Mouse (Mus musculus): ENCODE measurements around the gene Prss48. TPM values are rescaled to one million over a fixed set of nuclear protein-coding genes. Genes with fewer than 3 reads are reported as not detected.

Prss48 gene
- not detected in 2 replicates for total RNA-seq (2021)
- long read RNA-seq = 0 reads

DNA sequence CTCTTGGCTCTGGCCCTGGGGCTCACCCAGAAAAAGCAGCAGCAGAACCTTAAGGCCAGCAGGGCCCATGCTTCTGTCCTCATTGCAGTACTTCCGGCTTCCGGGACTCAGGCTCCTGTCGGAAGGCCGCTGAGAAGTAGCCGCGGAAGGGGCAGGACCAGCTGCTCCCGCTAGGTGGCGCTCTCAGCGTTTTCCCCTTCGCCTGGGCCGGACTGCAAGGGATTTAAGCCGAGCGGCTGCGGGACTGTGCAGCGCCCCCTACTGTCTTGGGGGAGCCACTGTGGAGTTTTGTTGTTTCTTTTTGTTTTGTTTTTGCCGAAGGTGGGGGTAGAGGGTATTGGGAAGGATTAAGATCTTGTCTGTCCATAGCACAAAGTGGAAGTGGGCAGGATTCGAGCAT is at the start of gene Prss48:
Gene Prss48 (minus strand): TSS at position 69 of the 400 bp plus-strand sequence.
- DNase-seq = peak; percentile 9

DNA sequence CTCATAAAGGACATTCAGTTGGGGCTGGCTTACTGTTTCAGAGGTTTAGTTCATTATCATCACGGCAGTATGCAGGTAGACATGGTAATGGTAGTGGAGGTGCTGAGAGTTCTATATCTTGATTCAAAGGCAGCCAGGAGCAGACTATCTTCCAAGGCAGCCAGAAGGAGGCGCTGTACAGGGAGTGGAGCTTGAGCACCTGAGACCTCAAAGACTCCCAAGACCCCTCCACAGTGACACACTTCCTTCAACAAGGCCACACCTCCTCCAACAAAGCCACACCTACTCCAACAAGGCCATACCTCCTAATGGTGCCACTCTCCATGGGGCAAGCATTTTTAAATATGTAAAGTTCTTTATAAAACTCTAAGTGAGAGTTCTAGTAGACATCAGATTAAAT is 46.8 kb upstream of the Prss48 start:
- DNase-seq = no peak

DNA sequence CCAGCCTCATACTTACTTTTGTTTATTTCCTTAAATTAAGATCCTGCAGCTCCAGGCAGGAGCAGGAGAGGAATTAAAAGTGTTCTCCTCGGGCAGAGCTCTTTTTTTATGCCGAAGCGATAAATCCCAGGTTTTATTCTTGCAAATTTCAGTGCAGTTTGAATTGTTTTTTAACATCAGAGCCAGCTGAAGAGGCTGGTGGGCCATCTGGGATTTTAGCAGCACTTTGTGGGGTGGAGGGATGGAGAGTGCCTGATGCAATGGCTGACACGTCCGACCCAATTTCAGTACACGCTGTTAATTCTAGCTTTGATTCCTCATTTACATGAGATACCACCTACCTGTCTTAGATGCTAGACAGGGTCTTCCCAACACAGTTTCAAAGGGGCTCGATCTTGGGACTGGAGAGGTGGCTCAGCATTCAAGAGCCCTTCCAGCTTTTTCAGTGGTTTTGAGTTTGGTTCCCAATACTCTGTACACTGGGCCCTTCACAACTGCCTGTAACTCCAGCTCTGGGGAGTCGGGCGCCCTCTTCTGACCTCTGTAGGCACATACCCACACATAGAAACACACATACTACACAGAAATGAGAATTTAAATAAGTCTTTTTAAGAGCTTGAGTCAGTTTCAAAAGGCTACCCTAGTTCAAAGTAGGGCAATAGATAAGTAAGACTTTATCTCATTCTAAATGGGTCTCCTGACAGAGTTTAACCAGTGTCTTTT is 45.6 kb upstream of the Prss48 start:
- no peak for DNase-seq

DNA sequence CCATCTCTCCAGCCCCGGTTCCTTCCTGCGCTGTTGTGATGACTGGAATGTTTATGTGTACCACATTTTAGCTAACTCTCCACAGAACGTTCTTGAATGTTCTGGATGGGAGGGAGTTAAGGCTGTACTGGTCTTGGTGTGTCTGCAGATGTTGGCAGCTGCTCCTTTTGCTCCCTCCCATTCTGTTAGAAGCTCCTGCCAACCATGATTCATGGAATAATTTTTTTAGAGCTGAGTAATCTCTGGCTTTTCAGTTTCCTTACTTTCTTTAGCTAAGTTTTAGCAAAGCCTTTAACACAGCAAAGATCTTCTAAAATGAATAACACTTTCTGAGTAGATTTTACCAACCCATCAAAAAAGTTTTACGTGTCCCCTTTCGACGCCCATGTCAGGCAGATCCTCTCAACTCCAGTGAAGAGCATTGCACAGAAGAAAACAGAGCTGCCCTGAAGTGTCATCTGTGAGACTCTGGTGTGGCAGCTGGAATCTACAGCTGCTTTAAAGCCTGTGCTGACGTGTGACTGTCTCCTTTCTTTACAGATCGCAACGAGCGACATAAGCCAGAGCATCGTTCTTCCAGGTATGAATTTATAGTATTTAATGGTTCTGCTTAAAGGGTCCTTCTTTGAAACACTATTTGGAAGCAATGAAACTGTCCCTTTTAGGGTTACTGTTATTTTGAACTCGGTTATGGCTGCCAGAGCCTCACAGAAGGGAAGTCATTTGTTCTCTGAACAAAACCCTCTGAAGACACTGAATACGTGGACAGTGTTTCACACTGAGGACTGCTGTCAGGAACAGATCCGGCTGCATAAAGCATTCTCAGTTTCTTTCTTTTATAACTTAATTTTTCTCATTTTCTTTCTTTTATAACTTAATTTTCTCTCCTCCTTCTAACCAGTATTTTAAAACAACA is 38.3 kb upstream of the Prss48 start:
- no peak for DNase-seq

GRCm38 (mm10) chr3:86038648-86039047 is 36.4 kb upstream of the Prss48 start:
- DNase-seq = no peak

DNA sequence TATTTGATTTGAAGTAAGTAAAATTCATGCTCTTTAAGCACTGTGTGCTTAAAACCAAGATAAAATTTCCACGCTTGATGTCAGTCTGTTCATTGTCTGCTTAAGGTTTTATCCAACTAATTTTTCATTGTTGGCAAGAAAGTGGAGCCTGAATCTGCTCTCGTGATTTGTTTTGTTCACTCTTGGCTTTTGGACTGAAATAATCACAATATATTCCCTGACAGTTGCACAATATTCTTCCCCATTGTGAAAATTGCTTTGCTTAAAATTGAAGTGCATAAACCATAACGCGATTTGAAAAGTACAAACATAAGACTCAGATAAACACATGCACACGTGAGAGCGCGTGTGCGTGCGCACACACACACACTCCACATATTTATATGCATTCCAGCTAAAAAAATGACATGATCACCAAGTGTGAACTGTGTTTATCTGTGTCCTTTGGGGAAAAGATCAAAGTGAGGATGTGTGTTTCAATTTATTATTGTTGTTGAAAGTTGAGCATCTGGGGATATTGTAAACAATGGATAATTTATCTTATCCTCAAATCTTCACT is 35.7 kb upstream of the Prss48 start:
- DNase-seq = no peak

DNA sequence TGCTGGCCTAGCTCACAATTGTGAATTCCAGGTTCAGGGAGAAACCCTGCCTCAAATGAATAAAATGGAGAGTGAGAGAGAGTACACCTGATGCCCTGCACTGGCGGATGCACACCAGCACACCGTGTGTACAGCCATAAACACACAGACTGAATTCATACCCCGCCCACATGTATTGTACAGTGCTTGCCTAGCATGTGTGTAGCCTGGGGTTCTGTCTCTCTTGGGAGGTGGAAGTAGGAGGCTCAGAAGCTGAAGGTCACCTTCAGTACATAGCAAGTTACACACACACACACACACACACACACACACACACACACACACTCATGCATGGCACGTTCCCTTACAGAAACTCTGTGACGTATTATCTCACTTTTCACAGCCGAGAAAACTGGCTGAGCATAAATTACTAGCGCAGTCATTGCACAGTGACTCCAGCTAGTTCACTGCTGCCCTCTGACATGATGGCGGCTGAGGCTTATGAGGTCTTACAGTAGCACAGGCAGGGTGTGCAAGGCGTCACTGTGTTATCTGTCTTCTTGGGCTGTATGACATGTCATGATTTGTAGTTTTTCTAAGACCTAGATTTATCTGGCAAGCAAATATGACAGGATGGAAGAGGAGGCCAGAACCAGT is 31.3 kb upstream of the Prss48 start:
- DNase-seq = no peak

- no peak for DNase-seq
Measured at GRCm38 (mm10) chr3:86030566-86030965, 28.3 kb upstream of the Prss48 start.

DNA sequence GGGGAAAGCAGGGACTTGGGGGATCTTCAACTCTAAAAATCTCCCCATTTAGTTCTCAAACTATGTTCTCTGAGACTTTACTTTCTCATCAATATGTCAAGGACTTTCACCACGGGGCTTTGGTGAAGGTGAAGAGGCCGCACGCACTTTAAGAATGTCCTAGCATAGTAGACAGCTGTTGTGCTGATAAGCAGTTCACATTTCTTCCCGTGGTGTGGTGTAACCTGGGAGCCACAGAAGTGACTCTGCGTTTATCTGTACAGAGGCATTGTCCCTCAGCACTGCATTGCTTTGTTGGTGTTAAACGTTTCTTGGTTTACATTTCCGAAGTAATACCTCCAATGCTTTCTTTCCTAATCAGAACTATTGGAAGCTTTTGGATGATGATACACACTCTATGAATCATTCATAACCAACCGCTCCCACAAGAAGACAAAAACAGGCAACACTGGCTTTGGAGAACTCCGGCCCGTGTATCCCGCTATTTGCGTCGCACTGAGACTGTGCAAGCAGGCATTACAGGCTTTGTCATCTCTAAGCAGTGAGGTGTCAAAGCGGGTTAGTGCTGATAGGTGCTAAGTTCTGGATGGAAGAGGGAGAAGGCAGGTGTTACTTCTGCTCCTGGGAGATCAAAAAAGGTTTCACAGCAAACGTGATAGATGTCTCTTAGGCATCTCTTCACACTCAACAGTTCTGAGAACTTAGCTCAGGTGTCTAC is 26.5 kb upstream of the Prss48 start:
- DNase-seq = no peak

DNA sequence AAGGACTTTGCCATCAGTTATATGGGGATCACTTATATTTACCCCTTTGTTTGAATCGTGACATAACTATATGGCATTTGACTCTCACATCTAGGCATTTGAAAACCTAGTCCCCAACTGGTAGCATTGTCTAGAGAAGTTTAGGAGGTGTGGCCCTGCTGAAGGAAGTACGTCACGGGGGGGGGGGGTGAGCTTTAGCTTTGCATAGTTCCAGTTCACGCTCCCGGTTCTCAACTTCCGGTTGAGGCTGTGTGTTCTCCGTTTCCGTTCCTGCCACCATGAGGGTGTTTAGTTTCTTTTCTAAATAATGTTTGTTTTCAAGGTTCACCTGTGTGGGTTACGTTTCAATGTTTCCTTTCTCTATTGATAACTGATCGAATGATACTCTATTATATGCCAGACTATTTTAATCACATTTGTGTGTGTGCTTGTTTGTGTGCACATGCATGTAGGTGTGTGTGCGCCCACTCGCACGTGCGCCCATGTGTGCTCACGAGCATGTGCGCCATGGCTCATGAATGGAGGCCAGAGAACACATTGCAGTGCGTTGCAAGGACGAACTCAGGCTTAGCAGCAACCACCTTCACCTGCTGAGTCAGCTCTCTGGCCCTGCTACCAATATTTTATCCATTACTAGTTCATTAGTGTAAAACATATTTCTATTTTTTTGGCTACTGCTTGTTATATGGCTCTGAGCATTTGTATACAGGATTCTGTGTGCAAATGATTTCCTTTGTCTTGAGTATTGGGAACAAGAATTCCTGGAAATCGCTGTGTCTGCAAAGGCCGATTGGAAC is 23.2 kb upstream of the Prss48 start:
- no peak for DNase-seq

- no peak for DNase-seq
Measured at GRCm38 (mm10) chr3:86024065-86024795, 21.9 kb upstream of the Prss48 start.

GRCm38 (mm10) chr3:86021651-86022050 is 19.4 kb upstream of the Prss48 start:
- DNase-seq = no peak

DNA sequence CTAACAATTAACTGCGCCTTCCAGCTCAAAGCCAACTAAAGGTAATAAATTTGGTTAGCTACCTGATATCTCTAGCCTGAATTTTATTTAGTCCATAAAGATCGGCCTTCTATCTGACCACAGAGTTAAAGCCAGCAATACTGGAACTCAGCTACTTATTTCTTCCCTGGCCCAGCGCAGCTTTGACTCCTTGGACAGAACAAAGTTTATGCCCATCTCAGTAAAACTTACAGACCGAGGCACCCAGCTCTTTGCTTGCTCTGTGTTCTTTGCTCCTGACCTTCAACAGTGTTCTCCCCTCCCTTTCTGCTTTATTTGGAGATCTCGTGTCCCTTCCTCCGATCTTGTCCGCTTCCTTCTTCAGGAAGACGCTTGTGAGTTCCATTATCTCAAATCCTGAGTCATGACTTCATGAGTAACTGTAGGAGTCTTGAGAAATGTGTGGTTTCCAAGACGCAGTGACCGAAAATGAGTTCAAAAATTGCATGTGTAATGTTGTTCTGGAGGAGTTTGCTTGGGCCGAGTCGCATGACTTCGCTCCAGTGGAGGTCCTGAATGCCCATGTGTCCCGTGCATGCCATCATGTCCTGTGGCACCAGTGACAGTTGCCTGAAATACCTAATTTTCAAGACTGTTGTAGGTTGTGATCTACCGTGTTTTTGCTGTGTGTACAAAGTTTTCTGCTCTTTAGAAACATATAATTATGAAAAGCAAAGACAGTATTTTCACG is 18.8 kb upstream of the Prss48 start:
- DNase-seq = no peak

DNA sequence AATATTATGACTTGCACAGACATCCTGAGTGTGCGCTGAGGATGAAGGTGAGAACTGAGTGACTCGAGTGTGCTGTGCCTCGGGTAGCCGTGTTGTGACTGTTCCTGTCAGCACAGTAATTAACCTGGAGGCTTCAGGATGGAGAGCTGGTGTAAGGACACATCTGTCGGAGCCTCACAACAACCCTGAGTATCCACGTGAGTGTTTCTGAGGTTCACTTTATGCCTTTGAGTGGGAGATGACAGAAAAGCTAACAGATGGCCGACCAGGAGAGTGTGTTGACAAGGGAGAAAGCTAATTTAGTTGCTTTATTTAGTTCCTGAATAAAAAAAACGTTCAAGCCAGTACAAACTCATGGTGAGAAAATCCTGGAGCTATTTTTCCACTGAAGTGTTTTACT is 15.2 kb upstream of the Prss48 start:
- DNase-seq = no peak

- no peak for DNase-seq
Measured at GRCm38 (mm10) chr3:86016965-86017364, 14.7 kb upstream of the Prss48 start.

- DNase-seq = no peak
Measured at GRCm38 (mm10) chr3:86013837-86014236, 11.5 kb upstream of the Prss48 start.

GRCm38 (mm10) chr3:86011833-86012232 is 9.5 kb upstream of the Prss48 start:
- DNase-seq = no peak

- DNase-seq = no peak
Measured at GRCm38 (mm10) chr3:86011373-86011772, 9.1 kb upstream of the Prss48 start.

GRCm38 (mm10) chr3:86010618-86011017 is 8.3 kb upstream of the Prss48 start:
- no peak for DNase-seq

- no peak for DNase-seq
Measured at GRCm38 (mm10) chr3:86004751-86005150, 2.5 kb upstream of the Prss48 start.

Data from adrenal gland, postnatal 25 days (tissue).